Mouse (Mus musculus) lung, postnatal 4 days (tissue): ENCODE measurements at regions not wholly inside any gene's neighbourhood (a gene's known extent, or its start where the extent isn't known, plus 50 kb on each side); places are given as distances from the start of the nearest gene placed in this dataset.

ENCODE experiments used
- DNase-seq, 2 experiments: peaks; one replicate each; pipeline ENCODE4 v3.0.0; 2021

DNA sequence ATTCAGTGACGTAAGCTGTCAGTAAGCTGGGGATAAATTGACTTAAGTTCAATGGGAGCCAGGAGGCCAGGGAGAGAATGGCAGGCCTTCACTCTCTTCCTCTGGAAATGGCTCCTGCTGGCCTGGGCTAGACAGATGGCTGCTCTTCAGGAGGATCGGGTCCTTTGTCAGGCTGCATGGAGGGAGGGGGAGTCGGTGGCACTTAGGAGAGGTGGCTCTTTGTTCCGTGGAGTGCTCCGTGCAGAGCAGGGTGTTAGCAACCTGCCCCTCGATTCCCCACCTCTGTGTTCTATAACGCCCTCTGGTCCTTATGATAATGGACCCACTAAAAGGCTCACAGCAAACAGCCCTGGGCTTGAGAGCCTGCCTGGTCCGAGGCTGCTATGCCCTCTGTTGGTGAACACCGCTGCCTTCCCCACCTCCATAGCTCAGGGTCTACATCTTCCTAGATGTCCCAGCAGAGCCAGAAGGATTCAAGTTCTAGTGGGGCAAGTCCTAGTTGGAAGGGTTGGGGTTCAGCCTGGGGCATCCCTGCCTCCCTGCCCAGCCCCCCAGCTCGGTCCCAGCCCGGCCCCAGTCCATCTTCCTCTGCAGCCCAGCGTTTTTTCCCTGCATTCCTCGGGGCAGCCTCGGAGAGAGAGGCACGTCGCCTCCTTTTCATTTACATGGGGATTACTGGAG is 232.1 kb upstream of the 4930535I16Rik start:
- no peak for DNase-seq

GRCm38 (mm10) chr4:124149037-124149436 is 231.2 kb upstream of the 4930535I16Rik start:
- DNase-seq: no peak

GRCm38 (mm10) chr4:124147276-124147675 is 229.5 kb upstream of the 4930535I16Rik start:
- no peak for DNase-seq

DNA sequence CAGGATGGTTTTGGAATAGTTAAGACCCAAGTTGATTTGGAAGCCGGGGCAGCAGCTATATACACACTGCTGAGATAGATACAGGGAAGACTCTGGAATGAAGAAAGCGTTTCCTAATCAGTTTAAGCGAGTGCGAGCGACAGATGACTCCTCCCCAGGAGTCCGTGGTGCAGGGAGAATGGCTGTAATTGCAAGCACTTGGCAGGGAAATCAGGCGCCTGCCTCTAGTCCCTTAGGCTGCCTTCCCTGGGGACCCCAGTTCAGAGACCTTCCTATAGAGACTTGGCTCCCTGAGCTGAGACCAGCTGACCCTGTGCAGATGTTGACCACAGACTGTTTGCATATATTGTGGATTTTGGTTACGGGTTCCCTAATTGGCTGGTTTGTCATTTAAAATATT is 228.3 kb upstream of the 4930535I16Rik start:
- DNase-seq: no peak

- DNase-seq: no peak
Observed at GRCm38 (mm10) chr4:124143630-124144029, 225.8 kb upstream of the 4930535I16Rik start.

DNA sequence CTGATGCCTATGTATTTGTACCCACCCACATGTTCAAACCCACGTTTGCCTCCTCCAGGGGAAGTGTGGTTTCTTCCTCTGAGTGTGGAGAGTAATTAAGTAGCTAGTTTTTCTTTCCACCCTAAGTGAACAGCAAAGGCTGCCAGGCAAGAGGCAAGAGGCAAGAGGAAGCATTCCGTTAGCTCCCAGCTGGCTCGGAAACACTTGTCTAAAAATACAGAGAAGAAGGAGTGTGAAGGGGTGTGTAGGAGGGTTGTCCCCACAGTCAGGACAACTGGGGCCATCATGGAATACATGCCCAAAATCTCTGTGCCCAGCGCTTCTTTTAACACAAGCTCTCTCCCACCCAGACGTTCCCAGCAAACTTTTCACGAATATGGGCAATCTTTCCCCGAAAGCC is 225.4 kb upstream of the 4930535I16Rik start:
- no peak for DNase-seq

GRCm38 (mm10) chr4:124142083-124142482 is 224.3 kb upstream of the 4930535I16Rik start:
- peak; percentile 60 to 83 for DNase-seq

GRCm38 (mm10) chr4:124135165-124135470 is 217.3 kb upstream of the 4930535I16Rik start:
- DNase-seq: no peak

DNA sequence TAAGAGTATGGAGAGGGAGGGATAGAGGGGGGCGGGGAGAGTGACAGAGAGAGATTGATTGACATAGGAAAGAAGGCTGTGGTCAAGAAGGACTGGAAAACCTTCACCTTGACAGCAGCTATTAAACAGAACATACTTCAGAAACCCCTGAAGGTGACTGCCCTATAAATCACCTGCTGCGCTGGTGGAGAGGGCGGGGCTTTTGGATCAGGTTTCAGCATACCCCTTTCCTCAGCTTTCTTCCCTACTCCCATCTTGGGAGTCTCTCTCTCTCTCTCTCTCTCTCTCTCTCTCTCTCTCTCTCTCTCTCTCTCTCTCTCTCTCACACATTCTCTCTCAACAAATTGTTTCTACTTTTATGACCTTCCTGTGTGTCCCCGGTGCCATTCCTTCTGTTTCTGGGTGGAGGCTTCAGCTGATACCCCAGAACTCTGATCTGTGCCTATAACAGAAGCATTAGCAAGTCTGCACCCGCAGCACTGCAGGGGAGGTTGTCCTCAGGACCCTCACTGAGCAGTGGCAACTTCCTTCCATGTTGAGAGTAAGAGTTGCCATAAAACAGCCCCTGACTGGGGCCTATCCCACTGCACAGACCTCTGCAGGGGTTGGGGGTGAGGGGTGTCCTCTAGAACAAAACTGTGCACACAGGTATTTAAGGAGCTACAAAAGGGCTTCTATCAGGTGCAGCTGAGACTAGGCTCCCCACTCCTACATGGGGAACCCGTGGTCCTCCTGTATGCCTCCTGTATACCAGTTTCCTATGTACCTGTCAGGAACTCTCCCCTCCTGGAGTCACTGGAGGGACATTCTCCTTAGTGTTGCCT is 216.7 kb upstream of the 4930535I16Rik start:
- no peak for DNase-seq

DNA sequence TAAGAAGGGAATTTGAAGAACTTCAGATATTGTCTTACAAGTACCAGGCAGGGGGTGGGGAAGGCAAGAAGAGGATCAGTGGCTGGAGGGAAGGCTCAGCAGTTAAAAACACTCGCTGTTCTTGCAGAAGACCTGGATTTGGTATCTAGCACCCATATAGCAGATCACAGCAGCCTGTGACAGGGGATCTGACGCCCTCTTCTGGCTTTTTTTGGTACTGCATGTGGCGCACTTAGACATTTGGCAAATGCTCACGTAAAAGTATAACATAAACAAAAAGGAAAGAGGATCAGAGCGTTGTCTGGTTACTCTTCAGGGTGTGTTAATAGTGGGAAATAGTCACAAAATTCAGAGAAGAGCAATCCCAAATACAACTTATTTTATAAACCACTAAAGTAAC is 213.1 kb upstream of the 4930535I16Rik start:
- no peak for DNase-seq

- DNase-seq: no peak
Observed at GRCm38 (mm10) chr4:124126258-124126657, 208.4 kb upstream of the 4930535I16Rik start.

DNA sequence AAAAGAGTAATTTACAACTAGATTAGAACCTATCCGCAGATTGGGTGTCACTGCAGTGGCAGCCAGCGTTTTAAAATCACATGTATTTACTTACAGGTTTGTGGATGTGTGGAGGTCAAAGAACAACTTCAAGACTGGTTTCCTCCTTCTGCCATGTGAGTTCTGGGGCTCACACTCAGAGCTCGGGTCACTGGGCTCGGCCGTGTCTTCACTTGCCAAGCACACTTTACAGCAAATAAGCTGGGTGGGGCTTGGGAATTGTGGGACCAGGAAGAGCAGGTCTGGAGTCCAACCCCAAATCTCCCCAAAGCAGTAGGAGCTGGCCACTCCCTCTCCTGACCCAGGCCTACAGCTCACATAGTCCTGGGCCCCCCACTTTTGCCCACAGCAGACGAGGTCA is 202.5 kb upstream of the 4930535I16Rik start:
- DNase-seq: no peak

DNA sequence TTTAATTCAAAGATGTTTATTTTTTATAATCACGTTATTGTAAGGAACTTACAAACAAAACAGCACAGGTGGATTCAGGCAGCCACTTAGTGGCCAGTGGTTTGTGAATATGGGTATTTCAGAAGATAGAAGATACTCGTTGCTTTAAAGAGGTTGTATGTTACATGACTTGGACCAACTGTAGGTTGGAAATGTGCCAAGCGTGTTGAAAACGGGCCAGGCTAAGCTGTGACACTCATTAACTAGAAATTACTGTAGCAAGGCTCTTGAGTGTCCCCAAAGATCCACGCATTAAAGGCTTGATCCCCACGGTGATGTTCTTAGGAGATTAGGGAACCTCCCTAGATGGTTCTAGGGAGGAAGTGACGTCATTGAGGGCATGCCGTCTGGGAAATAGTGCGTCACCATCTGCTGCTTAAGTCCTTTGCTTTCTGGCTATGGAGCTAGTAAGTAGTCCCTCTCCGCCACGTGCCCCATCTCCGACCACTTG is 196.1 kb upstream of the 4930535I16Rik start:
- no peak for DNase-seq

- no peak for DNase-seq
Observed at GRCm38 (mm10) chr4:124110705-124111104, 192.9 kb upstream of the 4930535I16Rik start.

GRCm38 (mm10) chr4:124109371-124109770 is 191.5 kb upstream of the 4930535I16Rik start:
- no peak for DNase-seq

DNA sequence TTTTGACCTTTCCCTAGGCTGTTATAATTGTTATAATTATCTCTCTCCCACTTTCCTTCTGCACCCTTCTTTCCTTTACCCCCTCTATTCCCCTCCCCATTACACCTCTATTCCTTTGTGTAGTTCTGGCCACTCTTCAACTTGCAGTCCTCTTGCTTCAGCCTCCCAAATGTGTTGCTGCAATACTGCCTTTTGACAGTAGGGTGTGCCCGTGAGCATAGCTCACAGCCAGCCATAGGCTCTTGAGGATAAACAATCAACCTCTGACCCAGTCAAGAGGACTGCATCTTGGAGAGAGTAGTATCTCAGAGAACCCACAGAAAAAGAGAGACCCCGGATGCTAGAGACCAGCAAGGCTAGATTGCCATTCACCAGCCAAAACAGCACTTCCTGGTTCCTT is 184.9 kb upstream of the 4930535I16Rik start:
- peak in 1 of 2 experiments; percentile 7 for DNase-seq

- DNase-seq: no peak
Observed at GRCm38 (mm10) chr4:124086801-124087200, 169.0 kb upstream of the 4930535I16Rik start.

GRCm38 (mm10) chr4:124086254-124086653 is 168.4 kb upstream of the 4930535I16Rik start:
- DNase-seq: no peak

DNA sequence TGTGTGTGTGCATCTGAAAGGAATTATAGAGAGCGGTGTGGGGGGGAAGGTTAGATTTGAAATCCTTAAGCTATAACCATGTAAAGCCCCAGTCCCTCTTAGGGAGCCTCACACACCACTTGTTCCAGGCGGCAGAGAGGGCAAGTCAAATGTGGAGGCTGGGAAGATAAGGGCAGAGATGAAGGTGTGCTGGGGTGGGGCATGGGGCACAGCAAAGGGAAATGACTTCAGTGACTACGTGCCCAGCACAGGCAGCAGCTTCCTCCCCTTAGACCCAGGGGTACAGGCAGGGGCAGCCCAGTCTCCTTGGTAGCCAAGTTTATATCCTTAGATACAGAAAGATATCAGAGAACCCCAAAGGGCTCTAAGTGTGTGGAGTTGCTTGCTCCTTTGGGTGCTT is 161.8 kb upstream of the 4930535I16Rik start:
- DNase-seq: no peak

DNA sequence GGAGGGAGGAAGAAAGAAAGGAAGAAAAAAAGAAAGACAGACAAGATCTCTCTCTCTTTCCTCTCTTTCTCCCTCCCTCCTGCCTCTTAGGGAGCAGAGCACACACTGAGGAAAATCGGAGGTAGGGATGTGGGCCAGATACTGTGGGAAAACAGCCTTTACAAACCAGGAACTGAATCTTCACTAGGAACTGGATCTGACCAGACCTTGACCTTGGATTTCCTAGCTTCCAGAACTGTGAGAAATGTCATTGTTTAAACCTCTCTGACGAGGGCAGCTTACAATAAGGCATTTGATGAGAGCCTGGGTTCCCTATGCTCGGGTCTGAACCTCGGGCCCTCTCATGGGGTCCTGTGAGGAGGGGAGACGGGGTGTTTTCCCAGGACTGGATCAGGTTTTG is 157.7 kb upstream of the 4930535I16Rik start:
- DNase-seq: no peak

DNA sequence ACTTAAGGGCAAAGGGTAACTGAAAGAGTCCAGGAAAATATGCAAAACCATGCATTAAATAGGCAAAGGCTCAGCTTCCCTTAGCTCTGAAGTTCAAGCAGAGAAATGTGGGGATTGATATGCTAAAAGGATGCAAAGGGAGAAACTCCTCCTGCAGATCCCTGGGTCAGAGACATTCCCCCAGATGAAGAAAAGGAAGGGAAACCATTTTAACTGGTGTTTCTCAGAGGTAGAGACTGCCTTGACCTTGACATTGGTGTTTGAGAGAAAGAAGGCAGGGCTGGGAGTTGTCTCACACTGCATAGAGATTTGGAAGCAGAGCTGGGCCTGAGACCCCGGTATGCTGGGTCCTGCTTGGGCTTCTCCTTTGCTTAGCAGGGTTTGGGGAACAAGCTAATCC is 155.8 kb upstream of the 4930535I16Rik start:
- no peak for DNase-seq

DNA sequence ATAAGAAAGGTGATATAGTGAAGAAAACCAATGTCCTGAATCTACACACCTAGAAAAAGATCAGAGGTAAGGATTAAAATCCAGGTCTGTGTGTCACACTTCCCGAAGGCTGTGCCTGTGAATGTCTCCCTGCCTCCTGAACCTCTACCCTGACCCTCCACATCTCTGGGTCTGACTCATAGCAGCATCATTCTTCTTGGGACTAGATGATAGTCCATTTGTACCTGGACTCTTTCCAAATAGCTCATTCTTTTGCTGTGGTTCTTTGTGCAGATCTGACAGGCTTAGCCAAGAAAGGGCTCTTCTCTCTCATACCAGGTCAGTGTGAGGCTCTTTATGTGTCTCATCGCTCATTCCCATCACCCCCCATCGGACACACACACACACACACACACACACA is 146.8 kb upstream of the 4930535I16Rik start:
- no peak for DNase-seq

- DNase-seq: no peak
Observed at GRCm38 (mm10) chr4:124063269-124064100, 145.7 kb upstream of the 4930535I16Rik start.
